Mouse (Mus musculus) urinary bladder, postnatal 25 days (tissue): ENCODE results near the gene Sgca.
A peak's percentile ranks its signal among the peaks of the same experiment; 100 is the strongest.
"Not testable (repeated sequence)": the region's sequence is repeated elsewhere in the genome, so short reads cannot be mapped to it uniquely, and the experiment has no call there.

Source experiments
- DNase-seq: peaks from one replicate; pipeline ENCODE4 v3.0.0; 2022; ENCODE audit warnings: low spot score

Sgca gene

DNA sequence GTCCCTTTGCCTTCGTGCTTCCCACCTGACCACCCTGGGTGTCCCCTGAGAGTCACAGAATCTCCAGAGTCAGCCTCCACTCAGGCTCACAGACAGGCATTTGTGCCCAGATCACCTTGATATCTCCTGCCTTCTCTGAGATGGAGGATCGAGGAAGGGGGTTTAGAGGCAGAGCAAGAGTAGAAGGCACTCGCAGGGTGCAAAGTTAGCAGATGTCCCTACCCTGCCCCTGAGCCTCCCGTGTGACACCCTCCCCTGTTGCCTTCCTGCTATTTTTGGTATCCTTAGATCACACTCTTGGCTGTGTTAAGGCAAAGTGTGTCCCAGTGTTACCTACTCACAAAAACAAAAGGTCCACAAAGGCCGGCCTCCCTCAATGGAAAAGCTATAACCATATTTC is at the start of gene Sgca:
Sgca (minus strand) TSS at position 129 of the 400 bp plus-strand sequence.
- DNase-seq = no peak

DNA sequence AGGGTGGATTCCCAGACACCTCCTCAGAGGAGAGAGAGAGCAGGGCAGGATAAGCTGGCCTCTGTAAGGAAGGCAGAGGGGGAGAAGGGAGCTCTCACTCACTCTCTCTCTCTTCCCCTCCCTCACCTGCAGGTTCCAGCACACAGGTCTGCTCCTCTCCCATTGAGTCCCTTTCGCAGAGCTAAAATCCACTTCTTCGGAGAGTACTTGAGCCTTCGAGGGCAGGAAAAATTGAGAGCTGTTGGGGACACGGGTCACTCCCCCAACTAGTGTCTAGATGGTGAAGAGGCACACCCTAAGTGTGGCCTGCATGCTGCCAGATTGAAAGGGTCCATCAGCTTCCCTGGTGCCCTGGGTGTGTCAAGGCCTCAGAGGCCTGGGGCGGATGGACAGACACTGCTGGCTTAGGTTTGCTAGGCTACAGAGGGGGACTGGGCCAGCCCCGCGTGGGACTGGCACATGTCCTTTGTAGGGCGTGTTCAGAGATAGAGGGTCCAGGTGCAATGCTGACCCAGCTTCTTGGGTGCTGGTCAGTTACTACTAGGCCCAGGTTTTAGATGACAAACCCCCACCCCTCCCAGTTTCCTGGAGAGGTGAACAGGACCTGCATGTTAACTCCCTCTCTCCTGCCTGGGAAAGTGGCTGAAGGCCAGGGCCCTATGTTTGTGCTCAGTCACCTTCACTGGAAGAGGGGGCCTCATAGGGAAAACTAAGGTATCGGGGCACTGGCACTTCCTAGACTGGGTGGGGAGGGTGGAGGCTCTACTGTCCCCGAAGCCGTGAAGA is 49.3 kb upstream of the Sgca start:
- DNase-seq = no peak

DNA sequence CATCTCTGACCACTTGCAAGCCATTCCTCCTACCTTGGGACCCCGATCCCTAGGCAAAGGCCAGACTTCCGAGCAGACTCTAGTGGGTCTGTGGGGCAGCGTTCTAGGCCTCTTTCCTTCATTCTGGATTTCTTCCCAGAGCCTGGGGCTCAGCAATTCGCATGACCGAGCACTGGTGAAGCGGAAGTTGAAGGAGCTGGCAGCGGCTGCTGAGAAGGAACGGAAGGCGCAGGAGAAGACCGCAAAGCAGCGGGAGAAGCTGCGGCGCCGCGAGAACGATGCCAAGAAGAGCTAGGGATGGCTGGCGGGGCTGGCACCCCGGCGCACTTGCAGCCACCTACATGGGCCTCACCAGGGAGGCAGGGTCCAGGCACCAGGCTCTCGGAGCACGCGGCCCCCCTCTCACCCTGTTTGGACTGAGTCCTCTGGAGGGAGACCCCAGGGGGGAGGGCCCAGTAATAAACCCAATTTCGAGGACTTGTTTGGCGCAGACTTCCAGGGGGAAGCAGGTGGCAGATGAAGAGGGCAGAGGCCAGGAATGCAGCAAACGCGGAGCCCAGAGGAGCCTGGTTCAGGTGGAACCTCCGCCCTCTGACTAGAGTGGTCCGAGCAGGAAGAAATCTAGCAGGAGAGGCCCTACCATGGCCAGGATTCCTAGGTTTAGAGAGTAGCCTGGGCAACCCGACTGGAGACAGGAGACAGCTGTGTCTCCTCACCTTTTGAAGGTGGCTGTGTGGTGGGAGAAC is 48.5 kb upstream of the Sgca start:
- DNase-seq = no peak

DNA sequence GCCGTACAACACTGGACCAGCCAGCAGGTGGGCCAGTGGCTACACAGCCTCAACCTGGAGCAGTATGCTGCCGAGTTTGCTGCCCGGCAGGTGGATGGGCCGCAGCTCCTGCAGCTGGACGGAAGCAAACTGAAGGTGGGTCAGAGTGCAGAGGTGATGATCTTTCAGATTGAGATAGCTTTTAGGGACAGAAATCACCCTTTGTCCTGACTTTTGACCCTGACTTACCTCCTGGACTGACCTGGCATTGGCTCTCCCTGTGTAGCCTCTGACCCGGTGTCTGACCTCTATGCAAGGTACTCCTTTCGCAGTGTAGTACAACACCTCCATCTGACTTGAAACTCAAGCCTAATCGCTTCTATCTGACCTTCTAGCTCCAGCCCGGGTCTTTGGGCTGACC is 47.4 kb upstream of the Sgca start:
- no peak for DNase-seq

DNA sequence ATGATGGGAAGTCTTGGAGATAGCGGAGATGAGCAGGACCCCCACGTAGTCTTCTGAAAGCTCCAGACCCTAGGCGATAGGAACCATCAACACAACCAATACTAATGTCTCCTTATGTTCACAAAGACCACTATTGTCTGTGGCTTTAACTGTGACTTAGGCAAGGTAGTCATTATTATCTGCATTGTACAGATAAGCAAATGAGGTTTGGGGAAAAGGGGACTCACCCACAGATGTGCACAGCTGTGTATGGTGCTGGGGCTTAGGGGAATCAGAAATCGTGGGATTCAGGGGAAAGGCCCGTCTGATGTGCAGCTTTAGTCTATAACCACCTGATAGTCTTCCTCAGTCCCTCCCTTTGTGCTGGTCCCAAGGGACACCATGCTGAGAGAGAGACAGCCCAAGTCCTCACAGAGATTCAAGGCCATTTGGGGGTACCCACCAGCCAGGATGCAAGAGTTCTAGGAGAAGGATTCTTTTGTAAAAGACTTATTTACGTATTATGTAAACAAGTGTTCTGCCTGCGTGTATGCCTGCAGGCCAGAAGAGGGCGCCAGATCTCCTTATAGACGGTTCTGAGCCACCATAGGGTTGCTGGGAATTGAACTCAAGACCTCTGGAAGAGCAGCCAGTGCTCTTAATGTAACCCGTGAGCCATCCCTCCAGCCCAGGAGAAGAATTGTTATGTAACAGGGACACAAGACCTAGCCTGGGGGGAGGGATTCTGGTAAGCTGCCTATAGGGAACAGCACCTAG is 46.3 kb upstream of the Sgca start:
- DNase-seq = no peak

DNA sequence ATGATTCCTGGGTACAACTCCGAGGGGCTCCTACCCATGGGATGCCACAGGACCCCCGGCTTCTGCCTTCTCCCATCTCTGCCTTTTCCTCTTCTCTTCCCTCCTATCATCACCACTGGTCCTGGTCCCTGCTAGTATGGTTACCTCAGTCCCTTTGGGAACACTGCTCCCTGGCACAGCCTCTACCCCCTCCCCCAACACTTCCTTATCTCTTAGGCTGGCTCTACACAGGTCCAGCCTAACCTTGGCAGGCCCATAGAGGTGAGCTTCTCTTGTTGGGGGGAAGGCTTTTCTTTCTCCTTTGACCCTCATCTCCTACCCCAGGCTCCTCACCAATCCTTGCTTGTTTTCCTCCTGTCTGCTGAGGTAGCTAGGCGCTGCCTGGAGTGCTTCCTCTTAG is 39.4 kb upstream of the Sgca start:
- no peak for DNase-seq

DNA sequence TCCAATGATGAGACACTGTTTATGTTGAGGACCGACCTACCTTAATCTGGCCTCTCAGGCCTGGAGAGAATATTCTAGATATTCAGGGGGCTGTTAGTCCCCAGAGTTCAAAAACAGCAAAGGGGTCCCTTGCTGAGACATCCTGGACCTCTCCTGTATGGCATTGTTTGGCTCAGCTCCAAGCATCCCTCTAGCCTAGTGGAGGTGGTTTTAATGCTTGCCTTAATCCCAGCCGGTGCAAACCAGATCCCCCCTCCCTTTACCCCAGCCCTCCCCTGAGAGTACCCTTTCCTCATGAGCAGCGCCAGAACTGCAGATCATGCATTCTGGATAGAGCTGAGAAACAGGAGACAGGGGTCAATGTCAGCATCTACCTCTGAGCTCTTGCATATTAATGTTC is 36.4 kb upstream of the Sgca start:
- no peak for DNase-seq

DNA sequence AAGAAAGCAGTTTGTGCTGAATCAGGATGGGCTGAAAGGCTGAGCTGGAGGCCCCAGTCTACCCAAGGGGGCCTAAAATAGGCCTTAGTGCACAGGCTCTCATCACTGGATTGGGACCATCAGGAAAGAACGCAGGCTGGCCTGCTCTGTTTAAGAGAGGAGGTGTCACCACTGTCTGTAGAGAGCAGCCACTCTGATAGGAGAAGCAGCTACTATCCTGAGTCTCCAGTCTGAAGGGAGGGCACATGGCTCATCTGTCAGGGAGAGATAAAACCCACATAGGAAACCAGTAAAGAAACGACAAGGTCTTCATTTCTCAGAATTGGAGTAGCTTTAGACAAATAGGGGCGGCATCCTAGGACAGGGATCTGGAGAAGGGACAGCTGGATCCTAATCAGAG is 35.9 kb upstream of the Sgca start:
- DNase-seq = no peak

DNA sequence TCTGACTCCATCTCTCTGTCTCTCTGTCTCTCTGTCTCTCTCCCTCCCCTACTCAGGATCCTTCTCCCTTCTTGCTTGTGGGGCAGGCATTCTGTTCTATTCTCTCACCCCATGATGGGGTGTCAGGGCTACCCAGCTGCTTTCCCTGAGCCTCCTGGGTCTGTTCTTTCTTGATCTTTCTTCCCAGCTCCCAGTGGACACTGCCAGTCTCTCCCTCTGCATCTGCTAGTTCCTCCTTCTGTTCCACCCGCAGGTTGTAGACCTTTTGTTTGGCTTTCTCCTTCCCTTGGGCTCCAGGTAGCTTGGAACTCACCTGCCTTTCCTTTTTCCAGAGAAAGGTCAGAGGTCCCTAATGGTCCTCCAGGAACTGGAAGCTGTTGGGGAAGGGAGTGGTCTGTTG is 35.3 kb upstream of the Sgca start:
- no peak for DNase-seq

DNA sequence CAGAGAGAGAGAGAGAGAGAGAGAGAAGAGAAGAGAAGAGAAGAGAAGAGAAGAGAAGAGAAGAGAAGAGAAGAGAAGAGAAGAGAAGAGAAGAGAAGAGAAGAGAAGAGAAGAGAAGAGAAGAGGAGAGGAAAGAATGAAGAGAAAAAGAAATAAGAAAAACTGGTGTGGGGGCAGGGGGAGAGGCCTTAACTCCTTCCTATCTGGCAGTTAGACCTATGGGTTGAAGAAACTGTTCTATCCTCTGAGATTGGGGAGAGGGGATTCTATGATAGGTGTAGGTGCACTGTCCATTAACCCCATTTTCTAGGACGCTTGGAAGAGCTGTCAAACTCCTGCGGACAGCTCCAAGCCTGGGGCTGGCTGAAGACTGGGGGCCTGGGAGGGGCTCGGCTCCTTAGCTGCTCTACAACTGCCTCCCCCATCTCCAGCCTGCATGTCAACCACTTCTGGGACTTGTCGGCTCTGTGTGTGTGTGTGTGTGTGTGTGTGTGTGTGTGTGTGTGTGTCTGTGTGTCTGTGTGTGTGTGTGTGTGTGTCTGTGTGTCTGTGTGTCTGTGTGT is 34.8 kb upstream of the Sgca start:
- DNase-seq = not testable (repeated sequence)

DNA sequence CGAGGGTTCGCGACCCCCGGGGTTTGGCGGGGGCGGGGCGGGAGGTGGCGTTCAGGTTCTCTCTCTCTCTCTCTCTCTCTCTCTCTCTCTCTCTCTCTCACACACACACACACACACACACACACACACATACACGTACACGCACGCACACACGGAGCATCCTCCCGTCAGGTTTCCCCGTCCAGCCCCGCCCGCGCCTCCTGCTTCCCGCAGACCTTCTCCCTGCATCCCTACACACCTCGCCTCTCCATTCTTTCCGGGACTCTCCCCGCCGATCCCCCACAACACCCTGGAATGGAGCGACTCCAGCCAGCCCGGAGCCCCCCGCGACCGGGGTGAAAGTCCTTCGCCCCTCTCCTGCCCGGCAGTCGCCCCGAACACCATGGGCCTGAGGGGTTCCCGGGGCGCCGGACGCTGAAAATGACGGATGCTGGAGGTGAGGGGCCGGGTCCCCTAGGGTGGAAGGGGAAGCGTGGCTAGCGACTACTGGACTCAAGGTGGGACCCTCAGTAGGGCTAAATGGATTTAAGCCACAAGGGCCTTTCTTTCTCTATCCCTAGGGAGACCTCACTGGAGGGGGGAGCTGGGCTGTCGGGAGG is 34.1 kb upstream of the Sgca start:
- DNase-seq = no peak

DNA sequence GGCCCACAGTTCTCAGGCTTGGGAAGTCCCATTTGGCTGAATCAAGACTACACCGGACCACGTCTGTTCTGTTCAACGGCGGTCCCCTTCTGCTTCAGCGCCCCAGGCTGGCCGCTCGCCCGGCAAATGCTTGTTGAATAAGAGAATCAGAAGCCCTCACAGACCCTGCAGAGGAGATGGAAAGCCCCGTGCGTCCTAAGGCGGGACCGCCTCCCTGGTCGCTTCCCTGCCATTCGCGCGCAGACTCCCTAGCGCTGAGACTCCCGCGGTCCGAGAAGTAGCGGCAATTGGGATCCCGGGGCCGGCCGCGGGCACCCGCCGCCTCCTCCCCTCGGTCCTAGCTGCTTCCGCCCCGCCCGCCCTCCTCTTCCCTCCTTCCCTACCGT is 33.5 kb upstream of the Sgca start, which contains the start of gene Samd14:
Samd14 (plus strand) TSS at position 251 of the 386 bp plus-strand sequence.
- DNase-seq = no peak

DNA sequence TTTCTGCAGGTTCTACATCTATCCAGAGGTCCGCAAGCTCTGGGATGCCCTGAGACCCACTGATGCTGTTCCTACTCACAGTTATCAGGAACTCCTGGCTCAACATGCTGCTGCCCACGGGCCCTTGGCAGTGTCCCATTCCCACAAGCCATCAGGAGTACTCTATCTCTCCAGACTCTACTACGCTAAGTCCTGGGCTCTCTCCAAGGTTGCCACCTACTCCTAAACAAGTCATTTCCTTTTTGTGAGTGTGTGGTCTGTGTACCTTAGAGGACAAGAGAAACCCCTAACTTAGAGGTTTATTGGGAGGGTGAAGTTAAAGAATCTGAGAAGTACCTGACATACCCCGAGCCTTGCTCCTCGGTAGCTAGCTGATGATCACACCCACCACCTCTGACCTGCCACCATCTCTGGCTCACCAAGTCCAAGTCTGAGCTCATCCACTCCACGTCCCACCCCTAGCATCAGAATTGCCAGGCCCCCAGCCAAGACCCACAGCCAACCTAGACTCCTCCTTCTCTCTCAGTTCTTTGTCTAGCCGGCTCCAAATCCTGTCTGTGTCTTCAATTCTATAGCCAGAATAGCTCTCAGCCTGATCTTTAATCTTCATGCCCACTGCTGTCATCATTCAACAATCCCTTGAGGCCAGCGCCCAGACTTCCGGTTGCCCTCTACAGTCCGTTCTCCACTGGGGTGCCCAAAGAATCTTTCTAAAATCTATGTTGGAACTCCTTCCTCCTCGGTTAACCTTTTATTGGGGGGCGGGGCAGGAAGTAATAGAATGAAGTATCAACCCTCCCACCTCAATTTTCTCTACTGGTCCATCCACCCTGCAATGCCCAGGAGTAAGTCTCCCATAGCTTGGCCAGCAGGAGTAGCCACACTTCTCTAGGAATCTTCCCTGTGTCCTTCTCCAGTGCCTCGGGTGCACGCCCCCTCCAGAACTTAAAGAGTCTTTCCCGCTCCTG is 32.8 kb upstream of the Sgca start:
- no peak for DNase-seq

DNA sequence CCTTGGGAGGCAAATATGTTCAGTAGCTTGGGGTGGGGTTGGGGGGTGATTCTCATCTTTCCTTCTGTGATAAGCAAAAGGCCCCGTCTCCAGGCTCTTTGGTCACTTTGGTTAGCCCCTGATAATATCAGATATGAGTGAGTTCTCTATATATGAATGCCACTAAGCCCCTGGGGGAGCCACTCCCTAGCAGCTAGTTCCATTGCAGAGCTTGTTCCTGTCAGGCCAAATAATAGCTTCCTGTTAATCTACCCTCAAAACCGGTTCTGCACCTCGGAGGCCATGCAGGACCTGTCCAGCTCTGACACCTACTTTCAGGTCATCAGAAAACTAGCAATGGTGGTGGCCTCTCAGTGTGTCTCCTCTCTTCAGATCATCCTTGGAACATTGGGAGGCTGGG is 31.3 kb upstream of the Sgca start:
- DNase-seq = no peak

DNA sequence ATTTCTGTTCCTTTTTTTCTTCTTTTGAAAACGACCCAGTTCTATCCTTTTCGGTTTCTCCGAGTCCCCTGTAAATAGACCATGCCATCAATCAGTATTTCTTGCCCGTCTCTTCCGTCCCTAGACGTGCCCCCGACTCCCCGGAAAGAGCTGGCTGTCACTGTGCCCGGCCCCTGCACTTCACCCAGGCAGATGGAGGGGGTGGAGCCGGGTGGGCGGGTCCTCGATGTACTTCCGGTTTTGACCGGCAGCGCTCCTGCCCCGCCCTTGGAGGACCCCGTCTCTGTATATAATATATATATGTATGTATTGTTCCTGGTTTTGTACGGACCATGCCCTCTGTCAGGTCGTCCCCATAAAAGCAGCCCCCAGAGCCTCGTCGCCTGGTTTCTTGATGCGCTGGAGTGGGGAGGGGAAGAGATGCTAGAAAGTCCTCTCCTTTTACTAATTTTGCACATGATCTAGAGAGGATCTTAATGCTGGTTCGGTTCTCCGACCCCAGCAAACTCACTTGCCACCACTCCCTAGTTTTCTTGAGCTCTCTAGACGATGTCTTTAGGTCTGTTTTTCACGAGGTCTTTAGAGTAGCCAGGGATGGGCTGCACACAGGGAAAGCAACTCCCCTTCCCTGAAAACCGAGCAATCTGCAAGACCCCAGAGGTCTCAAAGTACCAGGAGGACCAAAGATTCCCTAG is 30.5 kb upstream of the Sgca start:
- DNase-seq = peak; percentile 69

DNA sequence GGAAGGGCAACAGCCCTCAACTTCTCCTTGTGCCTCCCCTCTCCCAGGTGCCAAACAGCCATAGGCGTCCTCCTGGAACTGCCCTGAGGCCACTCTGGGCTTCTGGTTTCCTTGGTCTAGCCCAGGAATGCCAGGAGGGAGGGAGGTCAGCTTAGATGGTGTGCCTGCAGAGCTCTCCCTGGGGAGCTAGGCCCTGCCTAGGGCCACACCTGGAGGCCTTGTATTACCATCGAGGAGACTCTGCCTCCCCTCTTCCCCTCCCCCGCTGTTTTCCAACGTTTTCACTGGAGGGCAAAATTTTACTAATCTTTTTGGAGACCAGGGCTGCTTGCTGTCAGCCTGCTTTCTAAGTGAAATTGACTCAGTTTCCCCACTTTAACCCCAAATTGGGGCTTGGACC is 29.9 kb upstream of the Sgca start:
- DNase-seq = no peak

DNA sequence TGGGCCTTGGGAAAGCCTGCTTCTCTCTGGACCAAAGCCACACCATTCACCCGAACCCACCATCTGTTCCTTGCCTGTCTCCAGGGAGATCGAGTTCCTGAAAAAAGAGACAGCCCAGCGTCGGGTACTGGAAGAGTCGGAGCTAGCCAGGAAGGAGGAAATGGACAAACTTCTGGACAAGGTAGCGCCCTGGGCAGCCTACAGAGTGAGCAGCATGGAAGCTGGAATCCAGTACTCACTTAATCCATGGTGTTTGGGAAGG is 28.7 kb upstream of the Sgca start:
- DNase-seq = no peak

DNA sequence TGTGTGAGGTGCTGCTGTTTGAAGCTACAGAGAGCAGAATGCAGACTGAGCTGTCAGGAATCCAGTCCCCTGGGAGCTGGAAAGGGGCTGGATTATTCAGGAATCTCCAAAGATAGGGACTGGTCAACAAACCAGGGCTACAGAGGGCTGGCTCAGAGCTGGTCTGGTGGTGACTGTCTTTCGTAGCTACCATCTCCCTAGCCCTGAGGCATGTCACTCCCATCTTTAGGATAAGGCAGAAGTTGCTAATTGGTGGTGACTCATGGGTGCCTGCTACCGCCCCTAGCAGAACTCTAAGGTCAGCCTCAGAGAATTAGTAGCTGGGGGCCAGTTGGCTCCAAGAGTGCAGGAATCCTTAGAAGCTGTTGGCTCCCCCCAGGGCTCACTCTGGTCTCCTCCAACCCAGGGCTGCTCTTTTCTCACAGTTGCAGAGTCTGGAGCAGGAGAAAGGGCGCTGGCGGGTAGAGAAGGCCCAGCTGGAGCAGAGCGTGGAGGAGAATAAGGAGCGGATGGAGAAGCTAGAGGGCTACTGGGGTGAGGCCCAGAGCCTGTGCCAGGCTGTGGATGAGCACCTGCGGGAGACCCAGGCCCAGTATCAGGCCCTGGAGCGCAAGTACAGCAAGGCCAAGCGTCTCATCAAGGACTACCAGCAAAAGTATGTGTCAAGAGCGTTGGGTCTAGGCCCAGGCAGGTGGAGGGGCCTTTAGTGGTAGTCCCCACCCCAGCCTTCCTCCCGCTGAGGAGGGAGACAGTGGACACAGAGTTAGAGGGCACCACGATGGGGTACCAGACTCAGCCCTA is 28.2 kb upstream of the Sgca start:
- no peak for DNase-seq

DNA sequence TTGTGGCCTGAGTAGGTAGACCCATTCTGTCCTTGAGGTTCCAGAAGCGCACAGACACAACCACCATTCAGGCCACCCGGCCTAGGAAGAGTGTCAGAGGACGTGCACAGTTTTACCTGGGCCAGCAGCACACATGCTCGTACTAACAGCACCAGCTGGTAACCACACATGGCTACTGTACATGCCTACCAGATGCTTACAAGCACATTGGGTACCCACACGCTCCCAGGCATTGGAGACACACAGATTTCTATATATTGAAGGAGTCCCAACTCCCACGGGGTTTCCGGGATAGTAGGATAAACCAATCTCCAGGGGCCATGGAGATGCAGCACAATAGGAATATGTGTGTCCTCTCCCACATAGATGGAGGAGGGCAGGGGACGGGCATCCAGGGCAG is 26.6 kb upstream of the Sgca start:
- DNase-seq = no peak
